Mouse (Mus musculus): ENCODE measurements at regions not wholly inside any gene's neighbourhood (a gene's known extent, or its start where the extent isn't known, plus 50 kb on each side); places are given as distances from the start of the nearest gene placed in this dataset.

- TF ChIP-seq POLR2A (IDR thresholded peaks at IDR 0.05; ENCODE audit: low read depth, low read length) (no peak), CTCF (conservative IDR thresholded peaks at IDR 0.05; ENCODE audit: insufficient read depth, insufficient read length, low read depth, low read length) (peak; percentile 72)
These were observed 198.7 kb upstream of the Rasgrp1 start for GRCm38 (mm10) chr2:117541471-117541870.

All from kidney, adult 2 months (tissue).